Mouse (Mus musculus): ENCODE results near the gene Hpse2.

The Hpse2 gene

DNA sequence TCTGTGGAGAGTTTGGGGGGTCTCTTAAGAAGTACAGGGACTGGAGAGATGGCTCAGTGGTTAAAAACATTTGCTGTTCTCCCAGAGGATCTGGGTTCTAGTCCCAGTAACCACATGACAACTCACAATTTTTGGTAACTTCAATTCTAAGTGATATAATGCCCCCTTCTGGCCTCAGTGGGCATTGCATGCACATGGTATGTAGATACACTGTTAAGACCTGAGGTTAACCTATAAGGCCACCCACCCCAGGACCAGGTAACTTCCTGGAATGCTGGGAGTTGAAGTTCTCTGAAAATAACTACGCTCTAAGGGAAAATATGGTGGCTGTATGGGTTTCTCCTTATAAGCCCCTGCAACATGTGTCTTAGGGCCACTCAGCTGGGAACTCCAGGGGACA is 611.3 kb downstream of the Hpse2 start:
- no peak for DNase-seq (ENCODE audit: low spot score)

GRCm38 (mm10) chr19:42770141-42770872 is 617.8 kb downstream of the Hpse2 start:
- DNase-seq (ENCODE audit: low spot score) = no peak

DNA sequence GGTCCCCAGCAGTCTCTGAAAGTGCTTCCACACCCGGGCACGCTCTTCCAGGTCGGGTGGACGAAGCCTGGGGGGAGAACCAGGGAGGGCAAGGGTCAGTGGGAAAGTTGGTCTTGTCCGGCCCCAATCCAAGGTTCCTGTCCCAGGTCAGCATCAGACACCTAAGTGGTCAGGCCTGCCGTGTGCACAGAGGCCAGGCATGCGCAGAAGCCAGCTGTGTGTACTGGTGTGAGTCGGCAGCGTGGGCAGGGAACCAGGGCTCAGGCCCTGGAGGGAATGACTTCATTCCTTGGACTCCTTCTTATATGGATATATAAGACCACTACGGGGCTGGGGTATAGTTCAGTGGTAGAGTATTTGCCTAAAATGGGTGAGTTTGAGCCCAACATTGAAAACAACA is 618.5 kb downstream of the Hpse2 start:
- no peak for DNase-seq (ENCODE audit: low spot score)

- no peak for DNase-seq (ENCODE audit: low spot score)
Measured at GRCm38 (mm10) chr19:42767361-42767760, 620.8 kb downstream of the Hpse2 start.

DNA sequence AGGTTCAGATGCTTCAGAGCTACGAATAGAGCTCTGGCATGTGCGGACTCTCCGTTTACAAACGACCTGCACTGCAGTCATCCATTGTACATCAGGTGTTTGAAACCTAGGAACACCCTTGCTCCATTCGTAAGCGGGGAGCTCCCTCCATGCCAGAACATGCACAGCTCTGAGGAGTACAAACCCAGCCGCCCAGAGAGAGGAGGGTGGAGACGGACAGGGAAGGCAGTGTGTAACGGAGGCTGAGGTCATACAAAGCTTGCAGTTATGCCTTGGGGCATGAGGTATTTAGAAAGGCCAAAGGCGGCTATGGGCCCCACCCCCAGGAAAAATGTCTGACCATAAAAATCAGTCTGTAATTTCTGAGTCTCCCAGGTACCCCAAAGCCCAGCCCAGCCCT is 623.8 kb downstream of the Hpse2 start:
- DNase-seq (ENCODE audit: low spot score) = no peak

- no peak for DNase-seq (ENCODE audit: low spot score)
Measured at GRCm38 (mm10) chr19:42756671-42757070, 631.5 kb downstream of the Hpse2 start.

DNA sequence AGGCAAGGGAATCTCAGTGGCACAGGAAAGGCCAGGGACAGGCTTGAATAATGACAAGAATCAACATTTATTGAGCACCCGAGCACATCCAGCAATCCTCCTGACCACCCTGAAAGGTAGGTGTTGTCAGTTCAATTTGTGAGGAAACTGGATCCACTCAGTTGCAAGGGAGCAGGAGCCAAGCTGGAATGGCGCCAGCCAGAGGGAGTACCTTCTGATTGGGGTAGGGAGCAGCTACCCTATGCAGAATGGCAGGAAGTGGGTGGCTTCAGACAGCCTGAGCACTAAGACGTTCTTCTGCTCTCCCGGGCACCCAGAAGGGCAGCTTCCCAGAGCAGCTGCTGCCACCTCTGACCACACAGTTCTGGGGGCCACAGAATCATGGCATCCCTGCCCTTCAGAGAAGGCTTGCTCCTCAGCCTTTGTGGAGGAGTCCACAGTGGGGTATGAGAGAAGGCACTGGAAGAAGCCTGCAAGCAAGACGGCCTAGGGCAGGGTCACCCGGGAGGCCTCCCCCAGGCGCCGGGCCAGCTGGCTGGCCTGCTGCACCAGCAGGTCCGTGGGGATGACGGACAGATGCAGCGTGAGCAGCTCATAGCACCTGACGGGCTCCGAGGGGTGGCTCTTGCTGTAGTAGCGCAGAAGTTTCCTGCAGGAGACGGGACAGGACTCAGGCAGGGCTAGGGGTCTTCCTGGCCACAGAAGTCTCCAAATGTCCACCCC is 632.8 kb downstream of the Hpse2 start:
- DNase-seq (ENCODE audit: low spot score) = peak; percentile 65

GRCm38 (mm10) chr19:42753141-42753917 is 634.8 kb downstream of the Hpse2 start:
- DNase-seq (ENCODE audit: low spot score) = peak; percentile 80

DNA sequence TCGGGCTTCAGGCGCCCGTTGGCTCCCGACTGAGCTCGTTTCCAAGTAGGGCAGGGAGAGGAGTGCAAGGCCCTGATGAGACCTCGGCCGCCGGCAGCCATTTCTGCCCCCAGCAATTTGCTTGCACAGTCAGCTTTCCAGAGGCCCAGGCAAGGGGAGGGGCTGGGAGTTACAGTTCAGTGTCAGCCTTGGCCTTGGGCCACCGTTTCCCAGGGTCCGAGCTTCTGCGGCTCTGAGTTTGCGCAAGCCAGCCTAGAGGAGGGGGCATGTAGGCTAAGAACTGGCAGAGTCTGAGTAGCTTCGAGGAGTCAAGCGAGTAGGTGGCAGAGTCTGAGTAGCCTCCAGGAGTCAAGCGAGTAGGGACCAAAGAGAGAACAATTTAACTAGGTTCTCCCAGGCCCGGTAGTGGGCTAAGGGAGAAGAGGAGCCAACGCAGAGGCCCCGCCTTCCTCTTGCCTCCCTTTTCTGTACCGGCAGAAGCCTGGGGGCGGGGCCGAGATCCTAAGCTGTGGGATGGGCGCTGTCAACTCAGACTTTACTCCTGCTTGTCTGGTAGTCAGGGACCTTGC is 635.7 kb downstream of the Hpse2 start, which contains the start of gene Pyroxd2:
Pyroxd2 (minus strand) TSS at position 413 of the 569 bp plus-strand sequence.
- DNase-seq (ENCODE audit: low spot score) = peak; percentile 83

GRCm38 (mm10) chr19:42750196-42750595 is 638.0 kb downstream of the Hpse2 start:
- no peak for DNase-seq (ENCODE audit: low spot score)

GRCm38 (mm10) chr19:42746702-42747101 is 641.5 kb downstream of the Hpse2 start:
- DNase-seq (ENCODE audit: low spot score) = no peak

DNA sequence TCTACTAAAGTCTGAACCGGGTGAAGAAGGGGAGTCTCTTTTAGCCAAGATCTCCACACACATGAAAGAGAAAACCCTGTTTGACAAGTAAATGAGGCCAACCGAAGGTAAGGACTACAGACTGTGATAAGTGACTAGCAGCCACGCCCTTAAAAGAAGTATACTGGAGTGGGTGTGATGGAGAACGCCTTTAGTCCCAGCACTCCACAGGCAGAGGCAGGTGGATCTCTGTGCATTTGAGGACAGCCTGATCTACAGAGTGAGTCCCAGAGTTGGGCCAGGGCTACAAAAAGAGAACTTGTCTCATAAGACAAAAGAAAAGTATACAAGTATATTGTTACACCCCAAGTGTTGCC is 642.3 kb downstream of the Hpse2 start:
- DNase-seq (ENCODE audit: low spot score) = no peak

GRCm38 (mm10) chr19:42745084-42745868 is 642.9 kb downstream of the Hpse2 start:
- no peak for DNase-seq (ENCODE audit: low spot score)

DNA sequence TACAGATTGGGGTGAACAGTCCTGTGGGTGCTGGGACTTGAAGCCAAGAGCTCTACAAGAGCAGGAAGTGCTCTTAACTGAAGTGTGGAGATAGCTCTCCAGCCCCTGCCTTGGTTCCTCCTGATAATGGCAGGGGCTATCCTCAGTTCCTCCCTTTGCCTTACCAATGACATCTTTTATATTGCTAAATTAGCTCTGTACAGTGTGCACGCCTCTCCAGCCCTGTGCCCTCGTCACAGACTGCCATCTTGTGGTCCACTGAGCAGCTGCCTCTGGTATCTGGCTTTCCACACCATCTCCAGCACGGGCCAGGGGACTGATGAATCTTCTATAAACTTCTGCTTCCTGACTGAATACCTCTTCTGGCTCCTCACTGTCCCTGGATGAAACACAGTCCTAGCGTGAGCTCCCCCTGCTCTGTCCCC is 644.0 kb downstream of the Hpse2 start:
- DNase-seq (ENCODE audit: low spot score) = no peak

DNA sequence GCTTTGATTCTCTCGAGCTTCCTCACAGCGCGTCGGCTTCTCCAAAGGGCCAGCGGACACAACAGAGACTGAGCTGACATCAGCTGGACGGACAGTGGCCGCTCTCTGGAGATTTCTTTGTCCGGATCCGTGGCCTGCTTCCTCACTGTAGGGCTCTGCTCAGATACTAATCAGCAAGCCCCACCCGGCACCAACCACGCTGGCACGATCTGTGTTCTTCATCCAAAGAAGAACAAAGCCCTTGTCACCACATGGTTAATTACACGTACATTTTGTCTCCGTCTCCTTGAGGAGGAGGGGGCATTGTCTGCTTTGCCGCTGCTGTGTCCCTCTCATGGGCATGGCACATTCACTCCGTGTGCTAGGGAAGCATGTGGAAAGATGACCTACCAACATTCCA is 644.9 kb downstream of the Hpse2 start:
- no peak for DNase-seq (ENCODE audit: low spot score)

- no peak for DNase-seq (ENCODE audit: low spot score)
Measured at GRCm38 (mm10) chr19:42741884-42742283, 646.3 kb downstream of the Hpse2 start.

DNA sequence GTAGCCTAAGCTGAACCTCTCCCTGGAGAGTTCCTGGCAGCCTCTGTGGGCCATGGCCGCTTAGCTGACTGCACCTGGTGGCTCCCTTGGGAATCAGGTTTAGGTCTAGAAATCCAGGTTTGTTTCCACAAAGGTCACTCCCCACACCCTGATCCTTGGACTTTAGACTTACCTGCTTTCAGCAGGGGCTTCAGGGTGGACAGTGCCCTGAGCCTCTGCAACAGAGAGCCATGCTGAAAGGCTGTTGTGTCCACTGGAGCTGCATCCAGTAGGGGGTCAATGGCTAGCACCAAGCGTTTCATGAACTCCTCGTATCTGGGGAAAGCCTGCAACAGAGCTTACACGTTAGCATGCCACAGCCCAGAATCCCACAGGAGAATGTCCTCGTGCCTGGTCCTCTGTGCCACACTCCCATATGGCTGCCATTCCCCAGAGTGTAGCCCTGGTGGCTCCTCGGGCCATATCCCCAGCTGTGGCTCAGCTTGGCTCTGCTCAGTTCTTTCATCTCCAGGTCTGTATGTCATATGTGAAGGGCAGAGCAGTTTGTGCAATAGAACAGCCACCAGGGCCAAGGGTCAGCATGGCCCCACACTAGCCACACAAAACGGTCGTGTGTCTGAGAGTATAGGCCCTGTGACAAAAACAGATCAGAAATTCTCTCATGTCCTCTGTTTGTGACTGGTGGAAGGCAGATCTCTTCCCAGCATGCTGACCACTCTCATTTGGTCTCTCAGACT is 647.8 kb downstream of the Hpse2 start:
- DNase-seq (ENCODE audit: low spot score) = no peak

DNA sequence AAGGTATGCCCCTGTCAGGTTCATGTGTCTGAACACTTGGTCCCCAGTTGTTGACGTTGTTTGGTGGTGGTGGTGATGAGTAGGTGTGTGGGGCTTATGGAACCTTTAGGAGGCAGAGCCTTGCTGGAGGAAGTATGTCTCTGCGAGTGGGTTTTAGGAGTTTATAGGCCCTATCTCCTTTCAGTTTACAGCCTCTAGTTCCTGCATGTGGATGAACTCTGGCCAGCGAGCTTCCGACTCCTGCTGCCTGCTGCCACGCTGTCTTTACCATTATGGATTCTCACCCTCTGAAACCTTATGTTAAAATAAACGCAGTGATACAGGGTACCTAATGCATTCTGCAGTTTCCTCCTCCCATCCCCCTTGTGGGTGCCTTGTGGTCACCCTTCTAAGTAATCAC is 648.4 kb downstream of the Hpse2 start:
- DNase-seq (ENCODE audit: low spot score) = no peak

DNA sequence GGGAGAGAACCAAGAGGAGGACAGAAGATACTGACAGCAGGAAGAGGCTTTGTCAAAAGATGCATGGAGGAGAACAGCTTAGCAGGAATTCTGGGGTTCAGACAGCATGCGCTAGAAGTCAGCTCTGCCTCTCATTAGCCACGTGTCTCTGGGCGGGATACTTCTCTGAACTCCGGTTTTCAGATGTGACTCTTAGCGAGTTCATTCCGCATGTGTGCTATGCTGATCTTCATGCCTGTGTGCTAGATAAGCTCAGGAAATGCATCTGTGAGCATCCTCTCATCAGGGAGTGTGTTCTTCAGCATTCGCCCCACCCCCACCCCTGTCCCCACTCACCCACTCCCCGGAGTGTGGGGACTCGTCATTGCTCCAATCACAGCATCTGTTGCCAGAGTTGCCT is 650.4 kb downstream of the Hpse2 start:
- no peak for DNase-seq (ENCODE audit: low spot score)
